Mouse (Mus musculus) fibroblast of lung, adult 2 months (primary cell): ENCODE results near the gene Gm14862.

ENCODE experiments used
- DNase-seq: peaks from one replicate; pipeline ENCODE4 v3.0.0-alpha.2; 2011; ENCODE audit warnings: low read depth

Gene Gm14862

DNA sequence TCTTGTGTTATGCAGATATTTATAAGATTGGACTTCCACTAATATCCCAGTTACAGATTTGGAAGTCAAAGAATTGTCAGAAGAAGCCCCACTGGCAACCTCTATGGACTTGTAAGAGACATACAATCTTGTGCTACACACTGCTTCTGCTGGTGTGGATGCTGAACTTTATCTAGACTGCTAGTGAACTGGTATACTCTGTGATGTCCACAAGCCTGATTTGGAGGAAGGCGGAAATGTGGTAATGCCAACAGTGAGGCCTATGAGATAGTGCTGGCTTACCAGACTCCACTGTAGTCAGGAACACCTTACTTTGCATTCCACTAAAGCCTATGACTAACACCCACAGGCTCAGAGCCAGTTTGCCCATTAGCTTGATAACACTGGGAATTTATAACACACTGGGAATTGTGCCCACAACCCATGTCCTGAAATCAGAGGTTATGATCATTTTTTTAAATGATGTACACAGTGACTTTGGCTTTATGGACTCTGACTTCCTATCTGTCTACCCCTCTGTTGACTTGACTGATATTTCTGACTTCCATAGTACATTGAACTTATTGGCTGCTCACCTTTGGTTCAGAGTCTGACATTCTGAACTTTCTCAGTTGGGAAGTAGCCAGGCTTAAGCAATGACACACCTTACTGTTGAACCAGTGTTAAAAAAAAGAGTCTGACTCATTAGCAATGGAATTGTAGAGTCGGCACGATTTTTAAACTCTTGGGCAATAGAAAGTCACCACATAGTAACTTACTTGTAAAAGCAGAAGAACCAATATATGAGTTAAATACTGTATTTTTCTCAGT lies 34.1 kb downstream of the Gm14862 start:
- DNase-seq = peak; percentile 63

DNA sequence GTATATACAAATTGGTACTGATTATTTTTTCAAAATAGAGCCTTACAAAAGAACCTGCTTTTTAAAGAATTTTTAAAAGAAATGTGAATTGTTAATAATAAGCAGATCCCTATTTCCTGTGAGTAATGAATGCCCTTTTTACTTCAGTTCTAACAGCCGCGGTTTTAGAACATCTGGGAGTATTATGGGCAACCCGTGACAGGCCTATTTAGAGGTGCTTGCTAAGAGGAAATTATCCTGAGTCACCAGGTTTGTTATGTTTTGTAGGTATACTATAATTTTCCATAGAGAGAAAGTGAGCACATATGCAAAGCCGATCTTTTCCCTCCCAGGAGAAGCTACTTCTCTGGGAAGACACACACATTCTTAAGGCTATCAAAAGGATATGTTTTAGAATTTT lies 35.0 kb downstream of the Gm14862 start:
- DNase-seq = no peak

DNA sequence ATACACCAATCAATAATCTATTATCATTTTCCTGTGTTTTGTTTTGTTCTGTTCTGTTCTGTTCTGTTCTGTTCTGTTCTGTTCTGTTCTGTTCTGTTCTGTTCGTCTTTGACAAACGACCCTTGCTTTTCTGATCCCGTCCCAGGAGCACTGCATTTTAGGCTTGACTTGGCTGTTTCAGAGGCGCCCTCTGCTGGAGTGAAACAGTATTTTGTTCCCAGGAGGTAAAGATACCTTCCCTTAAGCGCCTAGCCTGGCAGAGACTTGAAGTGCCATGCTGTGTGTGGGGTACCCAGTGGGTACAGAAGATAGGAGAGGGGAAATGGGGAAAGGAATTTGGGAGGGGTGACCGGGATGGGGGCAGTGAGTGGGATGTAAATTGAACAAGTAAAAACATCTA lies 35.5 kb downstream of the Gm14862 start:
- no peak for DNase-seq

DNA sequence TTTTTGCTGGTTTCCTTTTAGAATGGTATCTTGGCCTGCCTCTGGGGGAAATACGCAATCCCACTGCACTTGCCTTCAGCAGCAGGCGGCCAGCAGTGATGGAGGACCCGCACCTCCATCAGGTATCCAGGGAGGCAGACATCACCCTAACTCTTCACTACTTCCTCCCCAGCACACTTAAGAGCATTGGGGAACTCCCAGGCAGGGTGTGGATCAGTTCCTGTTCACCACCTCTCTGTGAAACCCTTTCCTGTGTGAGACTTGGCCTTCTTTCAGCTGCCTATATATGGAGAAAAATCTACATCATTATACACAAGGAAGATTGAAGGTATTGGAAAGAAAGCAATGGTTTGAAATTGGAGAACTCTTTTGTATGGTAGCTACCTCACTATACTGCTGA lies 37.1 kb downstream of the Gm14862 start:
- no peak for DNase-seq

DNA sequence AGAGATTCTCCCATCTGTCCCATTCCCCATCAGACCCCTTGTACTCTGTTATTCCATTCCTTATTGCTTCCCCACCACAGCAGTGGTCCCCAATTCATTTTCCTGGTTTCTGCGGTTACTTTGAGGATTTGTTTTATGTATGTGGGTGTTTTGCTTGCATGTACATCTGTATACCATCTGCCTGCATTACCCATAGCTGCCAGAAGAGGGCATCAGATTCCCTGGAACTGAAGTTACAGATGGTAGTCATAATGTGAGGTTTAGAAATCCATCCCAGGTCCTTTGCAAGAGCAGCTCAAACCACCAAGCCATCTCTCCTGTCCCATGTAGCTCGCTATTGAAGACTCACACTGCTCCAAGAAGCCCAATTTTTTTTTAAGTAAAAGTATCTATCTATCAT lies 40.5 kb downstream of the Gm14862 start:
- no peak for DNase-seq

DNA sequence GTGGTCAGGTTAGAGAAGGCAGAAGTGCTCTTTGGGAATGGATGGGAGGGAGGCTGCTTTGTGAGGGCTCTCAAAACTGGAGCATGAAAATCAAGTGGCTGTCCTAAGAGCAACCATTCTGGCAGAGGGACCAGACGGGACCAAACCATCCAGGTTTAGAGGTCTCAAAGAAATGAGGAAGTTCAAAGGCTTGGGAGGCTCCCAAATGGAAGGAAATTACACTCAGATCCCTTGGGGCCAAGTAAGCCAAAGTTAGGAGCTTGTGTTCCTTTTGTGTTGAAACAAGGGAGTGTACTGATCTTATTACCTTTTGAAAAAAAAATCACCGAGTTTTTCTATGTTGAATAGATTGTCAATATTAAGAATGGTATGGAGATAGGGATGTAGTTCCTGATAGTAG lies 51.6 kb downstream of the Gm14862 start:
- DNase-seq = no peak

DNA sequence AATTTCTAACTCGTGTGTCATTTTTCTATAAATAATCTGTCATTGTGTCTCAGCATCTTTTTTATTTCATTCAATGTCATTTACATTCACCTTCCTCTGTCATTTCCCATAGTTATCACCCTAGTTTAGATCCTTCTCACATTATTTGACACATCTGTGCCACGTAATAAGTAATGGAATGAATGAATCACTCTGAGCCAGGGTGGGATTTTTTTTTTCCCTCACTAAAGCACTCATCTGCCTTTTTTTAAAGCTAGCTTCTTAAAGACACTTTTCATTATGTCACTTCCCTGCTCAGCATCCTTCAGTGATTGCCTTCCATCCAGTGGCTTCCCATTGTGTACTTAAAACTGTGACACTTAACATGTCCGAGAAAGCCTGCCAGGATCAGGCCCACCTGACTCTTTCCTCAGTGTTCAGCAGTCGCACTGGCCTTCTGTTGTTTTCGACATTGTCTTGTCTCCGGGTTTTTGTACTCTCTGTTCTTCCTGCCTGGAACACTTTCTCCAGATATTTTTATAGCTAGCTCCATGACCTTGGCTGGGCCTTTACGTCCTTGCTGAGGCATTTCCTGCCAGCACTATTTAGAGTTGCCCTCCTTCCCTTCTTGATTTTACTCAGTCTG lies 53.8 kb downstream of the Gm14862 start:
- DNase-seq = no peak

DNA sequence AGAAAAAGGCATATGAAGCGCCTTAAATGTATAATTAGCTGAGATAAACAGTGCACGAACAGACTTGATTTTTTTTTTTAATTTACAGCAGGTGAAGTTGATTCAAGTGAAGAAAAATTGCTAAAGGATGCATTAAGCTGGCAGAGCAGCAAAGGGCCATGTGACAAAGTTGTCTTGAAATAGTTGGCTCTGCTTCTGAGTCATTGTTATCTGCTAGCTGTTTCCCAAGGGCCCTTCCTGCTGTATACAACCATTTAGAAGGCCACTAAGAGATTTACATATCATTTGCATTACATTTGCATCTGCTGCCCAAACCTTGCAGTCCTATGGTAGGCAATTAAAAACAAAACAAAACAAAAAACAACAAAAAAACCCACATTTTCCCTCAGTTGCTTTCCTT lies 54.7 kb downstream of the Gm14862 start:
- no peak for DNase-seq
